Mouse (Mus musculus) layer of hippocampus, adult 6 months (tissue): Measurements from ENCODE around the gene Clca4b. TPM values are rescaled to one million over a fixed set of nuclear protein-coding genes. Genes with fewer than 3 reads are reported as not detected.

Experiments used
- long read RNA-seq, 2 experiments: library from polyadenylated mRNA; unstranded; transcript quantifications; one replicate each; pipeline ENCODE4 v2.0.0; 2019 to 2020
- polyA plus RNA-seq: library from polyadenylated mRNA; unstranded; fragments of <200 nt; fragmentation: Nextera tagmentation; gene quantifications from 2 replicates; pipeline ENCODE4 v1.2.3, GENCODE M21; 2021

Gene Clca4b
- not detected in 2 replicates for polyA plus RNA-seq
- long read RNA-seq, experiment 1, result 0 reads
- long read RNA-seq, experiment 2, result 0 reads

DNA sequence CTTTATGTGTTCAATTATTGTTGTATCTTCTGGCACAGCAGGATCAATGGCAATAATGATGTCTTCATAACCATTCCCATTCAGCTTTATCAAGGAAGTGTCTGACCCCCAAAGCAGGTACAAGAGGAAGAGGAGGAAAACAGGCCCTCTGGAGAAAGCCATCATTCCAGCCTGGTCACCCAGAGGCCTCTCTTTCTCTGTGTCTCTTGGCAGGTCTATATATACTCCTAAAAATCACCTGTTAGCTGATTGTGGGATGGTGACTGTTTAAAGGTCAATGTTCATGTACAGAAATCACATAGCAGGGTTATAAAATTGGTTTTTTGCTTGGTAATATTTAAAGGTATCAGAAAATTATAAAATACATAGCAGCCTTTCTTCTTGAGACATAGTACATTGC is at the start of gene Clca4b:
Gene Clca4b, minus strand, starts transcription at position 195 of the 400 bp plus-strand sequence.

DNA sequence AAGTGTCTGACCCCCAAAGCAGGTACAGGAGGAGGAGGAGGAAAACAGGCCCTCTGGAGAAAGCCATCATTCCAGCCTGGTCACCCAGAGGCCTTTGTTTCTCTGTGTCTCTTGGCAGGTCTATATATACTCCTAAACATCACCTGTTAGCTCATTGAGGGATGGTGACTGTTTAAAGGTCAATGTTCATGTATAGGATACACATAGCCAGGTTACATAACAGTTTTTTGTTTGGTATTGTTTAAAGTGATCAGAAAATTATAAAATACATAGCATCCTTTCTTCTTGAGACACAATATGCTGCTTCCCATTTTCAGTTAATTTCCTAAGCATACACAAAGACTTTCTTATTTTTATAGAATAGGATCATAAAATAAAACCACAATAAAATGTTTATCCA is 42.6 kb upstream of the Clca4b start, which contains the start of gene Clca4a:
Gene Clca4a, minus strand, starts transcription at position 101 of the 400 bp plus-strand sequence.

Other genes with a start within 250 kb of the Clca4b start
- gene Sh3glb1, start 212.2 kb downstream of the Clca4b start, polyA plus RNA-seq, result 45.2 and 52.5 TPM in 2 replicates
- gene Clca3a1, start 171.6 kb downstream of the Clca4b start, polyA plus RNA-seq, result 0.04 and 0.05 TPM in 2 replicates
- 0.14 TPM in 1 of 2 replicates, not detected in the other for gene Clca3a2, start 113.0 kb downstream of the Clca4b start, polyA plus RNA-seq
- gene Clca3b, start 83.2 kb downstream of the Clca4b start, polyA plus RNA-seq, result not detected in 2 replicates
- not detected in 2 replicates for gene Clca4a, start 42.5 kb upstream of the Clca4b start, polyA plus RNA-seq
- not detected in 2 replicates for gene Clca1, start 100.2 kb upstream of the Clca4b start, polyA plus RNA-seq
- gene Clca2, start 166.9 kb upstream of the Clca4b start, polyA plus RNA-seq, result not detected in 2 replicates
- 4.1 and 4.7 TPM in 2 replicates for gene Odf2l, start 186.1 kb upstream of the Clca4b start, polyA plus RNA-seq